Mouse (Mus musculus): ENCODE data around the gene Hcn3. TPM values are rescaled to one million over a fixed set of nuclear protein-coding genes. Genes with fewer than 3 reads are reported as not detected.
A peak's percentile ranks its signal among the peaks of the same experiment; 100 is the strongest.

Hcn3 gene
- total RNA-seq, 2 experiments from 2014 or later: 0.14 to 0.26 TPM

DNA sequence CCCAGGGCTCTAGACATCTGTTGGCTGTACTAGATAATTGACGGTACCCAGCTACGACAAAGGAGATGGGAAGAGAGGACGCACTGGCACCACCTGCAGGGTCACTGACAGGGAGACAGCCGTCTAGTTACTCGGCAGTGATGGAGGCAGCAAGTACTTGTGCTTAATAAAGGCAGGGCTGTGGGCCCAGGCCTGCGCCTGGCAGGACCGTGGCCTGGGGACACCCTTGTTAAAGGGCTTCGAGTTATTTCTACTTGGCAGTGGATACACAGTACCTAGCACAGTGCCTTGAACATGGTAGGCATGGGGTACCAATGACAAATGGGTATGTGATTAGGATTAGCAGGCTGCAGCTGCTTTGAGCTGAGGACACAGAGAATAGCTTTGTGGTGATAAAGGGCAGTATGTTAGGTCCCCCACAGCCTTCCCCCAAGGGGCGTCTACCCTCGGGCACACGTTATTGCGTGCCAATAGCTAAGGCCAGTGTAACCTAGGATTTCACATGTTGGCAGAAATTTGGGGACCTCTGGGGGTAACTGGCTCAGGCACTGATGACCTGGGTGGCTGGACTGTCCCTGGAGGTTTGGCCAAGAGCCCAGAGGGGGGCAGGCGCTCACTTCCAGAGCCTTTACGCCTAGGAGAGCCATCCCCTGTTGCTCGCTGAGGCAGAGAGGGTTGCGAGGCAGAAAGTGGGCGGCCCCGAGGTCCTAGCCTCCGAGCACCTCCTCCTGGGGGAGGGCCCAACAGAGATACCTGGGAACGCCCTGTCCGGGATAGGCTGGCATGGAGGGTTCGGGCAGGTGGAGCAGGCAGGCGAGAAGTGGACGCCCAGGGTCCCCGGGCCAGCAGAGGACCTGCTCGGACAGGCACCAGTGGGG, 12.7 kb downstream of the Hcn3 start:
- no peak for DNase-seq (ENCODE audit: low spot score)

DNA sequence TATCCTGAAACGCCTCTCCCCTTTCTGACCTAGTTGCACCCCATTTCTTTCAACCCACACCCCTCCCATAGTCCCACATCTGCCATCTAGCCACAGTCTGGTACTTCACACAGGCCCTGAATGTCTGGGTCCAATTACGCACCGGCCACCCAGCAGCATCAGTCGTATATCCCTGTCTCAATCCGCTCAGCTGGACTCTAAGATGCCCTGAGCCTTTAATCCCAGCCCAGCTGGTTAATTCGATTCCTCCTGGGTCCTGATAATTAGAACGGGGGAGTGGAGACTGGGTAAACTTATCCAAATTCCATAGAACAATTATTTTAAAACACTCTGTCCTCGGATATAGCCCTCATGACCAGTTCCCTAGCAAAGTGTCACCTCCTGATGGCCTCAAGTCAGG, 14.4 kb downstream of the Hcn3 start:
- no peak for DNase-seq (ENCODE audit: low spot score)

DNA sequence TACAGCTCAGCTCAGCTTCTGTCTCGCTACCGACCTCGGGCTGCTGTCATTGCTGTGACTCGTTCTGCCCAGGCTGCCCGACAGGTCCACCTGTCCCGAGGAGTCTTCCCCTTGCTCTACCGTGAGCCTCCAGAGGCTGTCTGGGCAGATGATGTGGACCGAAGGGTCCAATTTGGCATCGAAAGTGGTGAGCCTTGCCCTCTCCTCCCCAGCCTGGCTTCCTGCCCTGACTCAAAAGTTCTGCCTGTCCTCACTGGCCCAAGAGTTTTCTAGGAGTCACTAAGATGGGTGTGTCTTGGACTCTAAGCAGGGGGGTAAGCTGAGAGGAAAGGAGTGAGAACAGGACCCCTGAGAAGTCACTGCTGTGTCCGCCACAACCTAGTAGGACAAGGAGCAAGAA, 15.2 kb downstream of the Hcn3 start:
- DNase-seq (ENCODE audit: low spot score): no peak

DNA sequence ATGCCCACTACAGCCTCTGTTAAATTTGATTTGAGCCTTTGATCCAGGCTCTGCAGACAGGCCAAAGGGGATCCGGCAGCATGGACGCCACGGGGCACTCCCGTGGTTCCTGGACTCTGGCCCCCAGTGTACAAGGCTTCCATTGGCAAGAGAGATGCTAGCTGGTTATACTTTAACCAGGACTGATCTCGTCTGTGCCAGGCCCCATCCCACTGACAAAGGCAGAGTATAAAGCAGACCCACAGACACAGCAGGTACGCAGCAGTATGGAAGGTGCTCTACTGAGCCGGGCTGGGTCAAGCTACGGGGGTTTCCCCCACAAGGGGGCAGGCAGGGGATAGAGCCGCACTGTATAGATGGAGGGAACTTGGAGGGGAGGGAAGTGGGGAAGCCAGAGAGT, 23.6 kb downstream of the Hcn3 start:
- no peak for DNase-seq (ENCODE audit: low spot score)

DNA sequence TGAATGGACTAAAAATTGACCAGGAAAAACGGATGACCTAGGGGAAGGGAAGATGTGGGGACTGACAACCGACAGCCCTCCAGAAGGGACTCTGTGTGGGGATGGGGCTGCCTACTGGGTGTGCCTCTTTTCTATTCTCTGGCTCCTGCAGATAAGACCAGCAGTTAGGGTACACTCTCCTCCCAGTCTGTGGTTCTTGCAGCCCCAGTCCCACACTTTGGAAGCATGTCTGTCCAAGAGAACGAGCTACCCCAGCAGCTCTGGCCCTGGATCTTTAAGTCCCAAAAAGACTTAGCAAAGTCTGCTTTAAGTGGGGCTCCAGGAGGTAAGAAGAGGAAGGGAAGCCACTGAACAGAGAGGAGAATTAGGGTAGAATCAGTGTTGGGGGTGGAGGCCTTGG, 24.0 kb downstream of the Hcn3 start, which contains the start of gene Pklr:
TSS of gene Pklr (plus strand) at position 185 of the 400 bp plus-strand sequence.
- DNase-seq (ENCODE audit: low spot score): no peak

DNA sequence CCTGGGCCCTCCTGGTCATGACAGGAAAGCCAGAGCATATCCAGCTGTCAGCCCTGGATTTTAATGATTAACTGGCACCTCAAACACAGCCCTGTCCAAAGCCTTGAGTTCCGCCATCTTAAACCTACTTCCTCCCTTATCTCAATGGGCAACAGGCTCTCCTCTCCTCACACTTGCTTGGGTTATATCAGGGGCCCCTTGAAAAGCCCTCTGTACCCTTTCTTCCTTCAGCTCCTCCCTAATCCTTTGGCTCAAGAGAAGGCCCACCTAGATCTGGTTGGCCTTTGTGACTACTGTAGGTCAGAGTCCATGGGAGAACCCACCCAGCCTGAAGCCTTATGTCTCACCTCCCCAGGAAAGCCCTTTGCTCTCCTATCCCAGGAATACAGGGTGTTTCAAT, 26.2 kb downstream of the Hcn3 start:
- no peak for DNase-seq (ENCODE audit: low spot score)

DNA sequence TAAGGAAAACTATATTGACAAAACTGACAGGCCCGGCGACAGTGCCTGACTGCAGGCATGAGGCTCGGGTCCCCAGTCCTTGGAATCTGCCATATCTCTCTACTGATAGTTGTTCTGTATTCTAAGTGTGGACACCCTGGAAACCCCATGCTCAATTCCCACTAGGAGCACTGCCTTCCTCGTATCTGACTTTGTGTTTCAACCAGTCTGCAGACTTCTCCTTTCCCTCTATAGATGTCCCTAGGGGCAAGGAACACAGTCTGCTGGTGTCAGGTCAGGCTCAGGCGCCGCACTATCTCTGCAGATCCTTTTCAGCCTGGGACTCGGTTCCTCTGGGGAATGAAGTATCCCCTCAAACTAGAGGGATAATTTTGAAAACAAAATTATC, 26.9 kb downstream of the Hcn3 start:
- no peak for DNase-seq (ENCODE audit: low spot score)

DNA sequence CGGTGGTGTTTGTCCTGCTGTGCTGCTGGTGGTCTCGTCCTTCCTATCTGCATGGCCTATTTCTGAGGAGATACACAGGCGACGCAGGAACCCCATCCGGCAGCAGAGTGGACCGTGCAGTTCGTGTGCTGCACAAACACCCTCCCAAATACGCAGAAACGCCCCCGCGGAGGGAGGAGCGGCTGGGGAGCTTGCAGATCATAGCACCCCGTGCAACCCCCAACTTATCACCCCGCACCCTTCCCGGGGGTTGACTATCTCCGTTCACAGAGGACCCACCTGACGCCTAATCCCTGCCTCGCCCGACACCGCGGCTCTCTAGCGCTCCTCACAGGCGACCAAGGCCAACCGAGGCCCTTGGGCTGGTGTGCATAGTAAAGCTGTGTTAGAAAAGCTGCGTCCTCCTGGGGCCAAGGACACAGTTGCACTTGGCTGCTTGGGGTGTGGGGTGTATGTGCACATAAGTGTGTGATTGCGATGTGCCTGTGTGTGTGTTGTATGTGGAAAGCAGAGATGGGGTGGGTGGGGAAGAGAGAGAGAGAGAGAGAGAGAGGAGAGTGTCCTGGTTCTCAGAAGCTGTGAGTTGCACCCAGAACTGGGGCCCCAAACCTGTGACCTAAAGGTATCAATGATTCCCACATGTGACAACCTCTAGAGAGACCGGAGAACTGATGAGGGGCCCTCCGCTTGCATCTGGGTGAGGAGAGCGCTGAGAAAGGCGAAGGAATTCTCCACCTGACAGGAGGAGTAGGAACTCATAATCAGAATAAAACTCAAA, 27.5 kb downstream of the Hcn3 start:
- DNase-seq (ENCODE audit: low spot score): no peak

DNA sequence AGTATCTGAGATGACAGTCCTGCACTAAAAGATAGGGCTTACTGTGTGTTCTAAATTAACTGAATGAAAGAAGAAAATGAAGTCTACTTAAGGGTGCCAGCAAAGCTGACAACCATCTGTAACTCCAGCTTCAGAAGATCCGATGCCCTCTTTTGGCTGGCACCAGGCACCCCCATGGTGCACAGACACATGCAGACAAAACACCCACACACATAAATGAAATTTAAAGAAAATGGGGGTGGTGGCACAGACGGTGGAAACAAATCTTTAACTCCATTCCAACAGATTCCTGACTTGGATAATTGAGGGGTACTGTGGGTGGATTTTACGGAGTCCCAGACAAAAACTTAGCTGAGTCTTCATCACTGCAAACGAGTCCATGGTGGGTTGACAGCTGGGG, 28.2 kb downstream of the Hcn3 start:
- no peak for DNase-seq (ENCODE audit: low spot score)

DNA sequence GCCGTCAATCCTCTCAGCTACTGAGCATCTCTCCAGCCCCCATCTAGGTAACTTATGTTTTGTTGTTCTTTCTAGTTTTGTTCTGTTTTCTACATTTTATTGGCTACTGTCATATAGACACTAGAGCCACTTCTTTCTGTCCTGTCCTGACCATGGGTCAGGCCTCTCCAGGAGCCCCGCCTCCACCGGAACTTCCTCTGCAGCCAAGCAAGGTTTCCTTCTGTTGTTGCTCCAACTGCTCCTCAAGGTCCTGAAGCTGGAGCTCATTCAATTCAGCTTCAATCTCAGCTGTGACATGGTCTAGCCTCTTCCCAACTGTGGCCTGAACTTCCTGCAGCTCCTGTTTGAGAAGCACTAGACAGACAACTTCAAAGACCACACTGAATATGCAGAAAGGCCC, 30.1 kb downstream of the Hcn3 start:
- DNase-seq (ENCODE audit: low spot score): no peak

DNA sequence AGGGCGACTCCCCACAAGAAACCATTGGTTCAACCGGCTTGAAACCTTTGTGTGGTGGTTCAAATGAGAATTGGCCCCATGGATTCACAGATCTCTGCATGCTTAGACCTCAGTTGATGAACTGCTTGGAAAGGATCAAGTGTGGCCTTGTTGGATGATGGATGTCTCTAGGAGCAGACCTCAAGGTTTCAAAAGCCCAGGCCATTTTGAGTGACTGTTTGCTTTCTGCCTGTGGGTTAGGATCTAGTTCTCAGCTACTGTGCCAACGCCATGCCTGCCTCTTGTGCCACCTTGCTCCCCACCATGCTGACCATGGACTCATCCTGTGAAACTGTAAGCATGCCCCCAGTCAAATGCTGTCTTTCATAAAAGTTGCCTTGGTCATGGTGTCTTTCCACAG, 34.0 kb downstream of the Hcn3 start:
- no peak for DNase-seq (ENCODE audit: low spot score)

DNA sequence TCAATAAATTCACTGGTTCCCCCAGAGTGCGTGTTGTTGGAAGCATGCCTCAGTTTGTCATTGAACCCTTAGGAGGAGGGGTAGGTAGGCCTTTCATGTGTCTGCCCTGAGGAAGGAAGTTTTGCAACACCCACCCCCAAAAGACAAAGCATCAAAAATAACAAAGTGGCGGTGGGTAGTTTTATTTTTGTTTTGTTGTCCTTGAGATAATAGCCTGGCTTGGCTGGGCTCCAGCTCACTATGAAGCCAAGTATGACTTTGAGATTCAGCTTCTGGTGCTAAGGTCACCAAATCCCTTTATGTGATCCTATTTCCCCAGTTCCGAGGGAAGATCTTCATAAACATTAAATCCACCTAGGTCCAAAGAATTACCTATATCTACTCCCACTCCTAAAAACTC, 35.8 kb downstream of the Hcn3 start:
- DNase-seq (ENCODE audit: low spot score): no peak

DNA sequence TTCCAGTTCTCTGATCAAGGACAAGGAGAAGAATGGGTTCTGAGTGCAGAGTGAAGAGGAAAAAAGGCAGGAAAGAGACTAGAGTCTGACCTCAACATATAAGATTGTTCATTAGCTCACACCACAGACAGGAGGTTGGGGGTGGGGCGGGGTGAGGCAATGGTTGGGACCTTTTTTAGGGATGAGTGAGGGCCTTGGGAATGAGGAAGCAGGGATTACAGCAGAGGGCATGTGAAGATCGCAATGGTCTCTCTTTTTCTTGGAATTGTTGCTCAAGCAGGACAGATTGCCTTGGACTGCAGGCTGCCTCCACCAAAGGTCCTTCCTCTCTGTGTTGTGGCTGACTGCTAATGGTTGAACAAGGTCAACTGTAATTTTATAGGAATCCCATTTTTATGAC, 36.7 kb downstream of the Hcn3 start:
- DNase-seq (ENCODE audit: low spot score): peak; percentile 49

DNA sequence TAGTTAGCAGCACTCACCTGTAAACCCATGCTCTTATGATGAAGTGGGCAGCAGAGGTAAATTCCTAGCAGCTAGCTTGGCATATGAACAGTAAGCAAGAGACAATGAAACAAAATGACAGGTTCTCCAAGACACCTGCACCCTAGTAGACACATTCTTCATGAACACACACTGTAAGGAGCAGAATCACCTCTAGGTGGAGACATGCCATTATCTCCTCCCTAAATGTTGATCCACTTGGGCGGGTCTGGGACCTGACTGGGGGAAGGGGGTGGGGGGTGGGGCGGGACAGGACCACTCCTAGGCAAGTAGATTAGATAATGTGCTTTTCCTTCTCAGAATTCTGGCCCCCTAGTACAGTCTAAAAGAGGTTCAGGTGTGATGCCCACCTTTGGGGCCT, 44.5 kb downstream of the Hcn3 start:
- DNase-seq (ENCODE audit: low spot score): no peak

DNA sequence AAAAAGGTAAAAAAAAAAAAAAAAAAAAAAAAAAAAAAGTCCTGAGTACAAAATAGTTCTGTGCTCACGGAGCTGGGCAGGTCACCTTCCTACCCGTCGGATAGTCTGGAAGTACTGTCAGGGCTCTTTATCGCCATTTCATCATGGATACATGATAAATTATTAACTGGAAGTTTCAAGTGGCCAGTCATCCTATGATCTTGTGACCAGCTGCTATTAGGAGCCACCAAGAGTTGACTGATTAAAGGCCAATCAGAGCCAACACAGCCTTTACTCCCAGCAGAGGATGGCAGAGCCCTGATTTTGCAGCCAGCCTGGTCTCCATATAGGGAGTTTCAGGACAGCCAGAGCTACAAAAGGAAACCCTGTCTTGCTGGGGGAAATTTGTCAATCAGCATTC, 46.9 kb downstream of the Hcn3 start:
- no peak for DNase-seq (ENCODE audit: low spot score)

DNA sequence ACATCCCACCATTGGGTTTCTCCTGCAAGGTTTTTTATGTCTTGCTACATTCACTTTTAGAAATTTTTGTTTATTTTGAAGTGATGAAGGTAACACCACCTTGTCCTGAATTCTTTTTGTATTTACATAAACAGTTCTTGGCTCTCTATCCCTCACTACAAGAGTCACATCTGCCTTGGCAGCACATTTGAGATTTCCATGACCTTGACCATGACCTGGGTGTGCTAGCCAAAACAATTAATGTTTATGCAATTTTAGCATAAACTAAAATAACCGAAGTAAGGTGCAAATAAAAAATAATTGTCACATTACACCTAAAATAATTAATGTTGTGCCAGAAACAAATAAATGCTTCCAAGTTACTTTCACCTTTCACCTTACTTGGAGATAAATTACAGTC, 51.9 kb downstream of the Hcn3 start:
- no peak for DNase-seq (ENCODE audit: low spot score)

DNA sequence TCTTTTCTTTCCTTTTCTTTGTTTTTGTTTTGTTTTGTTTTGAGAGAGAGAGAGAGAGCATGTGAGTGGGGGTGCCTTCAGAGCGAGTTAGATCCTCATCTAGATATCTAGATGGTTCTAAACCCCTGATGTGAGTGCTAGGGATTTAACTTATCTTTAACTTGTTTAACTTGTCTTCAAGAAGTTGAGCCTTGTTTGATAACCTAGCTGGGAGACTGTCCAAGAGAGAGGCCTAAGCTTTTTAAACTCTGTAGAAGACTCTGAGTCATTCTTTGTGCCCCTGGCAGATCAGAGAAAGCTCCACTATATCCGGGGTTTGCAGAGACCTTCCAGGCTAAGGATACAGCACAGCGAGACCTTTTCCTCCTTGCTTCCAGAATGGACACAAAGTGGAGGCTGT, 52.5 kb downstream of the Hcn3 start:
- no peak for DNase-seq (ENCODE audit: low spot score)

DNA sequence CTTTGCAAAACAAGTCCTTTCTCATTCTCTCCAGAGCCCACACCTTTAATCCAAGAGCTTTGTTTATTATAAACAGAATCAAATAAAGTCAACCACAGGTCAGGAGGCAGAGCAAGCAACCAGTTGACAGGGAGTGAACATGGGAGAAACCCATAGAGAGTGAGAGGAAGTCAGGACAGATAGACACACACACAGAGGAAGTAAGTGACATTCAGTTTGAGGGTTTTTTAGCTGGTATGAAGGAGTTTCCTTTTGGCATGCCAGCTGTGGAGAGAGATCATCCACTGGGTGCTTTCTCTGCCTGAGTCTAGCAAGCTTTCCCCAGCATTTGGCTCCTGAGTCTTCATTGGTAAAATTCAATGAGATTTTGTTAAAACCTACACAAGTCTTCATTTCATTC, 53.1 kb downstream of the Hcn3 start:
- no peak for DNase-seq (ENCODE audit: low spot score)

DNA sequence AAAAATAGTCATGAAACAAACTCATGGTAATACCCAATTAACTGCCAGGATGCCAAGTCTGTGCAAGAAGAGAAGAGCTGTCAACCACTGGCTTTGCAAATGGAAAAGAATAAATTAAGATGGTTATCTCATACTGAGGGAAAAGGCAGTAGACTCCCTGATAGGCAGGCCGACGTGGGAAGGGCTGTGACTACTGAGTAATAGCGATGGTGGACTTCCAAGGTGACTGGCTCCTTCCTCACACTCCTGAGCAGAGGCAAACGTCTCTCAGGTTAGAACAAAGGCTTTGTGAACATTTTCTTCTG, 56.8 kb downstream of the Hcn3 start:
- DNase-seq (ENCODE audit: low spot score): no peak

DNA sequence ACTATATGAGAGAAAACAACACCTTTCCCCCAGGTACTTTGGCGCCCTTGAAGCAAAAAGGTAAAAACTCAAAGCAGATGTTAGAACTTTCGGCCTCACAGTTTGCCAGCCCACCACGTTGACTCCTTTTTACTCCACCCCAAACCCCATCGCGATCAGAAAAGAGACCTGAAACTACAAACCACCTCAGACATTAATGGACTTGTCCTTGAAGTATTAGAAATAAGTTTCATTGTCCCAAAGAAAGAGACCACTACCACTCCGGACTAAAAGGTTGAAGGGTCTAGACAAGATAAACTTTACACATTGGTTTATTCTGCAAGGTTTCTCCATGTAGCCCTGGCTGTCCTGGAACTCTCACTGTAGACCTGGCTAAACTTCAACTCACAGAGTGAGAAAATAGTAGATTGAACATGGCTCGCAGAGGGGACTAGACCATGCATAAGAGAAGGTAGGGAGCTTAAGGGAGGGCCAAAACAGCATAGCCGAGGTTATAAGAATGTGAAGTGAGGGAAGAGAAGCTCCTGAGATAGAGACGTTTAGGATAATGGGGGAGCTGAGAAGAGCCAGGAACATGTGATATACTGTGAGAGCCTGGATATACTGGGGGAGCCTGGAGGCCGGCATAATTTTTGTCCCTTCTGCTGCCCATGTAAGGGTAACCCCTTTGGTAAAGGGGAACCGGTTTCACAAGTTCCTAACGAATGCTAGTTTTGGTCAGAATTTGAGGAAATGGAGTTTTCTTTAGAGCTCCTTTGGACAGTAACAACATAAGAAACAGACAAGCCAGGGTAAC, 57.3 kb downstream of the Hcn3 start:
- DNase-seq (ENCODE audit: low spot score): no peak

DNA sequence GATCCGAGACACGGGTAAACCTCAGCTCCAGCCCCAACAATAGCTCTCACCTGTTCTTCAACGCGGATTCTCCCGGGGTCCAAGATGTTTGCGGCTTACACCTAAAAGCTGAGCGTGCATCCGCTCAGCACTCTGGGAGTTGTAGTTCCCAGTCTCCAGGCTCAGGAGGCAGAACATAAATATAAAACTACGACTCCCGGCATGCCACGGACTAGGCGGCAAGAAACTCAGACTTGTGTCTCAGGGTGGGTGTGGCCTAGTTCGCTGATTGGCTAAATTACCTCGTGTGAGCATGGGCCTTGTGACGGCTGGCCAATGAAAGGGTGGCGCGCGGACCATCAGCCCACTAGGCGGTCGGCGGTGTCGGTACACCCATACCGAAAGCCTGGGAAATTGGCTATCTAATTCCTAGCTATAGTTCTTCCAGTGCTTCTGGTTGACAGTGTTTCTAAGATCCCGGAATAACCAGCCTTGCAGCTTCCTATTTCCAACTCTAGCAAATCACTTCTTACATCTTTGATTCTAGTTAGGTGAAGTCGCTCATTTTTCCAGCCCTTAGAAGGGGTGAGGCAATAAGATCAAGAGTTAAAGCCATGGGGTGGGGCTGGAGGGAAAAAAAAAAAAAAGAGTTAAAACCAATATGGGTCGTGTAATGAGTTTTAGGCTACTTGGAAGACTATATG, 58.0 kb downstream of the Hcn3 start, which contains the start of gene Fdps:
TSS of gene Fdps (minus strand) at position 148 of the 683 bp plus-strand sequence.
- DNase-seq (ENCODE audit: low spot score): peak; percentile 98

DNA sequence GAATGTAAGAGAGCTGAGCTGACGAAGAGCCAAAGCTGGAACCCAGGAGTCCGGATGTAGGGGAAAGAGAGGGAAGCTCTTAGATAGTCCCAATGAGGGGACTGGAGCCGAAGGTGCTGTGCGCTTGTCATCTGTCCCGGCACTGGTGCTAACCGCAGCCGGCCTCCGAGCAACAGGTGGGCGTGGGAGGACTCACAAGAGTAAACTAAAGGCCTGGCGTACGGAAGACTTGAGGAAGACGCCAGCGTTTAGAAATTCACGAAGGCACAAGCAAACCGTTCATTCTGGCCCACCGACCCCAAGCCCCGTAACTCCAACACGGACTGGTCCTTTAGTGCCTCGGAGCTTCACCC, 58.6 kb downstream of the Hcn3 start:
- DNase-seq (ENCODE audit: low spot score): no peak
